Mouse (Mus musculus): ENCODE results near the gene Ralgapa2.

Gene Ralgapa2

GRCm38 (mm10) chr2:146302094-146302699 lies 209.9 kb downstream of the Ralgapa2 start:
- DNase-seq (ENCODE audit: low read depth, low spot score): no peak

GRCm38 (mm10) chr2:146300500-146301020 lies 211.6 kb downstream of the Ralgapa2 start:
- no peak for DNase-seq (ENCODE audit: low read depth, low spot score)

- no peak for DNase-seq (ENCODE audit: low read depth, low spot score)
Observed at GRCm38 (mm10) chr2:146299841-146300460, 212.2 kb downstream of the Ralgapa2 start.

GRCm38 (mm10) chr2:146293538-146293937 lies 218.6 kb downstream of the Ralgapa2 start:
- no peak for DNase-seq (ENCODE audit: low read depth, low spot score)

- peak; percentile 26 for DNase-seq (ENCODE audit: low read depth, low spot score)
Observed at GRCm38 (mm10) chr2:146290871-146291637, 221.1 kb downstream of the Ralgapa2 start.

- no peak for DNase-seq (ENCODE audit: low read depth, low spot score)
Observed at GRCm38 (mm10) chr2:146290366-146290765, 221.8 kb downstream of the Ralgapa2 start.

GRCm38 (mm10) chr2:146289394-146289793 lies 222.8 kb downstream of the Ralgapa2 start:
- no peak for DNase-seq (ENCODE audit: low read depth, low spot score)

GRCm38 (mm10) chr2:146288326-146288725 lies 223.8 kb downstream of the Ralgapa2 start:
- DNase-seq (ENCODE audit: low read depth, low spot score): no peak

GRCm38 (mm10) chr2:146287531-146287930 lies 224.6 kb downstream of the Ralgapa2 start:
- DNase-seq (ENCODE audit: low read depth, low spot score): no peak

- DNase-seq (ENCODE audit: low read depth, low spot score): no peak
Observed at GRCm38 (mm10) chr2:146281346-146281745, 230.8 kb downstream of the Ralgapa2 start.

GRCm38 (mm10) chr2:146280921-146281274 lies 231.2 kb downstream of the Ralgapa2 start:
- DNase-seq (ENCODE audit: low read depth, low spot score): no peak

- DNase-seq (ENCODE audit: low read depth, low spot score): no peak
Observed at GRCm38 (mm10) chr2:146280221-146280920, 231.8 kb downstream of the Ralgapa2 start.

GRCm38 (mm10) chr2:146279430-146280220 lies 232.5 kb downstream of the Ralgapa2 start:
- no peak for DNase-seq (ENCODE audit: low read depth, low spot score)

GRCm38 (mm10) chr2:146278381-146278780 lies 233.8 kb downstream of the Ralgapa2 start:
- DNase-seq (ENCODE audit: low read depth, low spot score): no peak

GRCm38 (mm10) chr2:146266539-146266938 lies 245.6 kb downstream of the Ralgapa2 start:
- no peak for DNase-seq (ENCODE audit: low read depth, low spot score)

GRCm38 (mm10) chr2:146265045-146265444 lies 247.1 kb downstream of the Ralgapa2 start:
- DNase-seq (ENCODE audit: low read depth, low spot score): no peak

GRCm38 (mm10) chr2:146262966-146263365 lies 249.2 kb downstream of the Ralgapa2 start:
- no peak for DNase-seq (ENCODE audit: low read depth, low spot score)

GRCm38 (mm10) chr2:146262215-146262614 lies 249.9 kb downstream of the Ralgapa2 start:
- DNase-seq (ENCODE audit: low read depth, low spot score): peak; percentile 31

- no peak for DNase-seq (ENCODE audit: low read depth, low spot score)
Observed at GRCm38 (mm10) chr2:146261146-146261545, 251.0 kb downstream of the Ralgapa2 start.

- DNase-seq (ENCODE audit: low read depth, low spot score): no peak
Observed at GRCm38 (mm10) chr2:146259787-146260560, 252.2 kb downstream of the Ralgapa2 start.
